ENCODE assay signal across 18 mouse cellular contexts in the genomic region with DNA sequence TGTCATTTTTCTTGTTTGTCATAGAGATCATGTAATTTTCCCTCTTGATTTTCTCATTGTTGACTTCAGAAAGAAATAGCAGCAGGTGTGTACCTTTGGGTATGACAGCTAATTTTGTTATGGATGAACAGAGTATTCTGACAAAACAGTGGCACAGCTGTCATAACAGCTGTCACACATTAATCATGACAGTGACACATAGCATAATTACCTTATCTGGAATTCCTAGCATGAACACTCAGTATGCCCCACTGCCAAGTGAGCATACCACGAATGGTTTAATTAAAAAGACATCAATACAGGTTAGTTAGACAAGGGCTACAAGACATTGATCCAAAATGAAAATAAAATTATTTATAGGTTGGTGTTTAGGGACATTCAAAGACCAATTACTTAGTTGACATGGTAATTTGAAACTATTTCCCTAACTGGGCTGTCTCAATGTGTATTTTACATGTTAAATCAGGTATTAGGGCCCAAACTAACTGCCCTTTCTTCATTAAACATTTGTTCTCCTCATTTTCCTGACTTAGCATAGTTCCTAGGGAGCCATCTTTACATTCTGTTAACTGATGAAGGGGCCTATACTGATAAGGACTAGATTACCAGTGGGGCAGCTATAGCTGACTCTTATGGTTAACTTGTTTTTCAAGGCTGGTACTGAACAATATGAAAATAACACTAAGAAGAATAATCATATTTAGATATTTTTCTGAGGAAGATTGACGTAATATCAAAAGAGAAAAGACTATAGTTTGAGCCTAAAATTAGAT. TPM values are rescaled to one million over a fixed set of nuclear protein-coding genes. Genes with fewer than 3 reads are reported as not detected.
DNase-seq lines count a peak whose midpoint lies in the region; ATAC-seq lines count a peak whose summit lies in the region.
"Had no signal": no experiment of that assay in that cellular context is flagged by ENCODE, and none has a peak within 500 bp of the region (broad histone marks: within the 10 kb centered on the region; RNA-seq: fewer than 3 reads in every experiment).

No protein-coding gene starts in this region.

- H3K4me3 ChIP-seq in embryonic facial prominence, embryonic 14.5 days (ENCODE audit: low read depth, low read length), result no peak overlapping the region
- H3K4me3 ChIP-seq in embryonic facial prominence, embryonic 10.5 days, result no peak overlapping the region
- H3K4me3 ChIP-seq in neural tube, embryonic 12.5 days, result no peak overlapping the region
- no peak overlapping the region for H3K4me3 ChIP-seq in neural tube, embryonic 15.5 days (replicated peaks)
- no peak overlapping the region for H3K4me3 ChIP-seq in hindbrain, embryonic 16.5 days (ENCODE audit: low read length)
- H3K4me3 ChIP-seq in neural tube, embryonic 13.5 days, result no peak overlapping the region
- H3K4me3 ChIP-seq: embryonic facial prominence, embryonic 12.5 days; intestine, embryonic 15.5 days; limb, embryonic 15.5 days had no signal

- no peak overlapping the region for H3K27ac ChIP-seq in embryonic facial prominence, embryonic 14.5 days (replicated peaks; ENCODE audit: low read depth, low read length)
- no peak overlapping the region for H3K27ac ChIP-seq in embryonic facial prominence, embryonic 10.5 days (replicated peaks)
- H3K27ac ChIP-seq in neural tube, embryonic 12.5 days, result no peak overlapping the region
- no peak overlapping the region for H3K27ac ChIP-seq in neural tube, embryonic 15.5 days (replicated peaks)
- H3K27ac ChIP-seq in hindbrain, embryonic 16.5 days (ENCODE audit: low read depth, low read length), result no peak overlapping the region
- H3K27ac ChIP-seq in neural tube, embryonic 13.5 days (replicated peaks), result no peak overlapping the region
- H3K27ac ChIP-seq: embryonic facial prominence, embryonic 12.5 days; intestine, embryonic 15.5 days; limb, embryonic 15.5 days had no signal

- H3K36me3 ChIP-seq in embryonic facial prominence, embryonic 14.5 days (ENCODE audit: control insufficient read depth, insufficient read depth, low read length), result no peaks in the 10 kb centered on the region
- no peaks in the 10 kb centered on the region for H3K36me3 ChIP-seq in embryonic facial prominence, embryonic 10.5 days (replicated peaks)
- no peaks in the 10 kb centered on the region for H3K36me3 ChIP-seq in neural tube, embryonic 12.5 days
- no peaks in the 10 kb centered on the region for H3K36me3 ChIP-seq in neural tube, embryonic 15.5 days
- no peaks in the 10 kb centered on the region for H3K36me3 ChIP-seq in hindbrain, embryonic 16.5 days (ENCODE audit: control insufficient read depth, insufficient read depth, low read length)
- no peaks in the 10 kb centered on the region for H3K36me3 ChIP-seq in neural tube, embryonic 13.5 days
- H3K36me3 ChIP-seq: embryonic facial prominence, embryonic 12.5 days; intestine, embryonic 15.5 days; limb, embryonic 15.5 days had no signal

- no peaks in the 10 kb centered on the region for H3K4me1 ChIP-seq in embryonic facial prominence, embryonic 14.5 days (ENCODE audit: control insufficient read depth, insufficient read depth, low read length)
- no peaks in the 10 kb centered on the region for H3K4me1 ChIP-seq in embryonic facial prominence, embryonic 10.5 days
- no peaks in the 10 kb centered on the region for H3K4me1 ChIP-seq in neural tube, embryonic 12.5 days
- no peaks in the 10 kb centered on the region for H3K4me1 ChIP-seq in neural tube, embryonic 15.5 days
- no peaks in the 10 kb centered on the region for H3K4me1 ChIP-seq in hindbrain, embryonic 16.5 days (ENCODE audit: control insufficient read depth, insufficient read depth, low read depth, low read length)
- no peaks in the 10 kb centered on the region for H3K4me1 ChIP-seq in neural tube, embryonic 13.5 days (replicated peaks)
- H3K4me1 ChIP-seq: embryonic facial prominence, embryonic 12.5 days; intestine, embryonic 15.5 days; limb, embryonic 15.5 days had no signal

- H3K9me3 ChIP-seq in embryonic facial prominence, embryonic 14.5 days (ENCODE audit: control insufficient read depth, low read length), result no peaks in the 10 kb centered on the region
- H3K9me3 ChIP-seq in embryonic facial prominence, embryonic 10.5 days, result no peaks in the 10 kb centered on the region
- H3K9me3 ChIP-seq in neural tube, embryonic 12.5 days, result no peaks in the 10 kb centered on the region
- no peaks in the 10 kb centered on the region for H3K9me3 ChIP-seq in neural tube, embryonic 15.5 days (replicated peaks)
- H3K9me3 ChIP-seq in hindbrain, embryonic 16.5 days (ENCODE audit: control insufficient read depth, low read length), result no peaks in the 10 kb centered on the region
- no peaks in the 10 kb centered on the region for H3K9me3 ChIP-seq in neural tube, embryonic 13.5 days
- H3K9me3 ChIP-seq: embryonic facial prominence, embryonic 12.5 days; intestine, embryonic 15.5 days; limb, embryonic 15.5 days had no signal

- no peak for ATAC-seq in embryonic facial prominence, embryonic 14.5 days (ENCODE audit: low read depth)
- ATAC-seq in neural tube, embryonic 12.5 days (ENCODE audit: low FRiP score, low read depth), result peak; percentile 52
- no peak for ATAC-seq in neural tube, embryonic 15.5 days (ENCODE audit: low FRiP score)
- peak; percentile 83 for ATAC-seq in hindbrain, embryonic 16.5 days
- peak; percentile 80 for ATAC-seq in neural tube, embryonic 13.5 days (ENCODE audit: low read depth)
- ATAC-seq: intestine, embryonic 15.5 days had no signal

- DNase-seq in embryonic facial prominence, embryonic 14.5 days (ENCODE audit: low spot score), result peak; percentile 11
- DNase-seq in embryonic facial prominence, embryonic 10.5 days (ENCODE audit: low spot score), result no peak
- DNase-seq in spleen, postnatal 36 days (ENCODE audit: low spot score in 2 of 2), result no peak
- DNase-seq in frontal cortex, postnatal 10 days (ENCODE audit: low spot score in 2 of 2), result no peak
- DNase-seq: adrenal gland, adult 2 months; cerebellum, adult 8-10 months; kidney, postnatal 14 days; lung, embryonic 14.5 days; right cerebral cortex, postnatal 14 days; thymus, adult 18-20 months had no signal

- no peak overlapping the region for H3K9ac ChIP-seq in embryonic facial prominence, embryonic 14.5 days (ENCODE audit: low read depth, low read length)
- H3K9ac ChIP-seq in neural tube, embryonic 12.5 days, result no peak overlapping the region
- no peak overlapping the region for H3K9ac ChIP-seq in neural tube, embryonic 15.5 days (replicated peaks)
- no peak overlapping the region for H3K9ac ChIP-seq in hindbrain, embryonic 16.5 days (ENCODE audit: low read depth, low read length)
- H3K9ac ChIP-seq in neural tube, embryonic 13.5 days, result no peak overlapping the region
- H3K9ac ChIP-seq: embryonic facial prominence, embryonic 12.5 days; intestine, embryonic 15.5 days; limb, embryonic 15.5 days; lung, embryonic 14.5 days had no signal

- 61% methylated on average over 2 of the region's 2 CpGs for WGBS in embryonic facial prominence, embryonic 14.5 days
- WGBS in embryonic facial prominence, embryonic 10.5 days, result 78% methylated on average over 2 of the region's 2 CpGs
- WGBS in neural tube, embryonic 12.5 days, result 61% methylated on average over 2 of the region's 2 CpGs
- 56% methylated on average over 2 of the region's 2 CpGs for WGBS in neural tube, embryonic 15.5 days
- WGBS in hindbrain, embryonic 16.5 days, result 52% methylated on average over 2 of the region's 2 CpGs
- WGBS in neural tube, embryonic 13.5 days, result 50% methylated on average over 2 of the region's 2 CpGs

- H3K4me2 ChIP-seq in embryonic facial prominence, embryonic 14.5 days (ENCODE audit: low read depth, low read length), result no peak overlapping the region
- no peak overlapping the region for H3K4me2 ChIP-seq in neural tube, embryonic 12.5 days (replicated peaks)
- H3K4me2 ChIP-seq in neural tube, embryonic 15.5 days, result no peak overlapping the region
- no peak overlapping the region for H3K4me2 ChIP-seq in hindbrain, embryonic 16.5 days (ENCODE audit: low read length)
- no peak overlapping the region for H3K4me2 ChIP-seq in neural tube, embryonic 13.5 days
- H3K4me2 ChIP-seq: embryonic facial prominence, embryonic 12.5 days; intestine, embryonic 15.5 days; limb, embryonic 15.5 days; lung, embryonic 14.5 days had no signal

- H3K27me3 ChIP-seq in embryonic facial prominence, embryonic 14.5 days (replicated peaks; ENCODE audit: control insufficient read depth, insufficient read depth, low read length), result no peaks in the 10 kb centered on the region
- no peaks in the 10 kb centered on the region for H3K27me3 ChIP-seq in embryonic facial prominence, embryonic 10.5 days (replicated peaks; ENCODE audit: low read depth, poor library complexity, severe bottlenecking)
- no peaks in the 10 kb centered on the region for H3K27me3 ChIP-seq in neural tube, embryonic 12.5 days (replicated peaks)
- H3K27me3 ChIP-seq in neural tube, embryonic 15.5 days (replicated peaks), result no peaks in the 10 kb centered on the region
- no peaks in the 10 kb centered on the region for H3K27me3 ChIP-seq in hindbrain, embryonic 16.5 days (replicated peaks; ENCODE audit: control insufficient read depth, insufficient read depth, low read length)
- no peaks in the 10 kb centered on the region for H3K27me3 ChIP-seq in neural tube, embryonic 13.5 days
- H3K27me3 ChIP-seq: embryonic facial prominence, embryonic 12.5 days; intestine, embryonic 15.5 days; limb, embryonic 15.5 days had no signal

RNA-seq across cellular contexts. Expression of a gene that starts 52.2 kb away (rescaled TPM):
- polyA plus RNA-seq in embryonic facial prominence, embryonic 14.5 days (2014; fragmentation: Nextera tagmentation; extraction: Ambion mirVana), result 0.11 TPM in 1 of 2 replicates, not detected in the other
- polyA plus RNA-seq in embryonic facial prominence, embryonic 10.5 days (2016; fragmentation: Nextera tagmentation; extraction: Ambion mirVana), result 0.09 TPM in 1 of 2 replicates, not detected in the other
- not detected in 2 replicates for polyA plus RNA-seq in neural tube, embryonic 12.5 days (2016; fragmentation: Nextera tagmentation; extraction: Ambion mirVana)
- not detected in 2 replicates for polyA plus RNA-seq in neural tube, embryonic 15.5 days (2015; fragmentation: Nextera tagmentation; extraction: Ambion mirVana)
- polyA plus RNA-seq in hindbrain, embryonic 16.5 days (2015; fragmentation: Nextera tagmentation; extraction: Ambion mirVana), result 0.20 TPM in 1 of 2 replicates, not detected in the other
- polyA plus RNA-seq in neural tube, embryonic 13.5 days (2015; fragmentation: Nextera tagmentation; extraction: Ambion mirVana), result 0.15 TPM in 1 of 2 replicates, not detected in the other
- polyA plus RNA-seq: adrenal gland, adult 2 months; embryonic facial prominence, embryonic 12.5 days; heart, embryonic 14.5 days; limb, embryonic 15.5 days; lung, embryonic 14.5 days had no signal

Comparison
In these comparisons a context has a peak if more than half of its experiments do, and no peak if none do; other contexts are left out.
1. ATAC-seq: peak in neural tube, embryonic 12.5 days (single experiment), hindbrain, embryonic 16.5 days (single experiment) and neural tube, embryonic 13.5 days (single experiment); none in embryonic facial prominence, embryonic 14.5 days (single experiment) and neural tube, embryonic 15.5 days (single experiment).